Mouse (Mus musculus): ENCODE measurements at regions not wholly inside any gene's neighbourhood (a gene's known extent, or its start where the extent isn't known, plus 50 kb on each side); places are given as distances from the start of the nearest gene placed in this dataset.

DNA sequence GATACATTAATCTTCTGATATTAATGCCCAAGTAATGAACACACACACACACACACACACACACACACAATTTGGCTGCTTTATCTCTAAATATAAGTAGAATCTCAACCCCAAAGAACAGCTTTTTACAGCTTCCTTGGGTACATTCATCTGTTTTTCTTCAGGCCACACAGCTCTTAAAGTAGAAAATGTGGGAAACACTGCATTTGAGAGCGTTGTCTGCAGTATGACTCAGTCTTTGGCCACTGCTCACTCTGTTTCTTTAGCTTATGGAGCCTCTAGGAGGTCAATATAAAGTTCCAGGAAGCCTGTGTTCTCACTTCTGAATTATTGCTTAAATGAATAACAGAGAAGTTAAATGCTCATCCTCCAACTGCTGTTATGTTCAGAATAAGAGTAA is 153.4 kb upstream of the Chrm2 start:
- TF ChIP-seq EP300 (IDR thresholded peaks at IDR 0.05; ENCODE audit: low read depth) (no peak), CTCF (IDR thresholded peaks at IDR 0.05; ENCODE audit: low read depth) (no peak)
